Mouse (Mus musculus) kidney, adult 2 months (tissue): ENCODE measurements at regions not wholly inside any gene's neighbourhood (a gene's known extent, or its start where the extent isn't known, plus 50 kb on each side); places are given as distances from the start of the nearest gene placed in this dataset.
"Not testable (repeated sequence)": the region's sequence is repeated elsewhere in the genome, so short reads cannot be mapped to it uniquely, and the experiment has no call there.

ENCODE experiments used
- CTCF ChIP-seq: fragments of 200-500 bp; conservative IDR thresholded peaks from 2 replicates; pipeline ENCODE4 v1.5.1; 2011; ENCODE audit warnings: low read depth, mild to moderate bottlenecking, control low read depth, low read length, moderate library complexity, mixed read lengths; ENCODE audit not compliant: insufficient read depth, insufficient read length
- POLR2A ChIP-seq: fragments of 200-500 bp; IDR thresholded peaks from one replicate; pipeline ENCODE4 v1.6.1; 2011; ENCODE audit warnings: low read depth, low read length, control low read depth

DNA sequence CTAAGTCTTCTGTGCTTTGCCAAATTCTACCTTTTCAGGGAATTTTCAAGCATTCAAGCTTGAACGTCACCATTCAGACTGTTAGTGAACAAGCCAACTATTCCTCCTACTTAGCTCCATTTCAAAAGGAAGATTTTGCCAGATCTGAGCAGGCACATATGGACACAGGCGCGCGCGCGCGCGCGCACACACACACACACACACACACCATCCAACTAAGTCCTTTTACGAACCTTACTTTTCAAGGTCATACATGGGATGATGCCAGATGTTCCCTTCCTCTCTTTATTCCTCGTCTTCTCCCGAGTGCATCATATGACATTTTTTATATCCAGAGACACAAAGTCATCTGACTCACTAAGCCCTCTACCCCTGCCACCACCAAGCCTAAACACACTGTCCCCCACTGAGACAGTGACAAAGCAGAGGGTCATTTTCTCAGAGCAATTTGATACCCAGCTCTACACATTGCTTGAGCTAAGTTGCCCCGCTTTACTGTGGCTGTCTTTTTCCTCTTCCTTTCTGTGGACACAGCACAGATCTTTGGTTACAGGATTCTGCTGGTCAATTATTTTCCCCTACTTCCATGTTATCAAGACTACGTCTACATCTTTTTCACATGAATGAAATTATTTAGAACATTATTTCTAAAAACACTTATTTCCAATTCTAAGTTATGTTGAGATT, 81.7 kb downstream of the Gm15319 start:
- not testable (repeated sequence) for TF ChIP-seq CTCF, POLR2A
